In the genomic region with DNA sequence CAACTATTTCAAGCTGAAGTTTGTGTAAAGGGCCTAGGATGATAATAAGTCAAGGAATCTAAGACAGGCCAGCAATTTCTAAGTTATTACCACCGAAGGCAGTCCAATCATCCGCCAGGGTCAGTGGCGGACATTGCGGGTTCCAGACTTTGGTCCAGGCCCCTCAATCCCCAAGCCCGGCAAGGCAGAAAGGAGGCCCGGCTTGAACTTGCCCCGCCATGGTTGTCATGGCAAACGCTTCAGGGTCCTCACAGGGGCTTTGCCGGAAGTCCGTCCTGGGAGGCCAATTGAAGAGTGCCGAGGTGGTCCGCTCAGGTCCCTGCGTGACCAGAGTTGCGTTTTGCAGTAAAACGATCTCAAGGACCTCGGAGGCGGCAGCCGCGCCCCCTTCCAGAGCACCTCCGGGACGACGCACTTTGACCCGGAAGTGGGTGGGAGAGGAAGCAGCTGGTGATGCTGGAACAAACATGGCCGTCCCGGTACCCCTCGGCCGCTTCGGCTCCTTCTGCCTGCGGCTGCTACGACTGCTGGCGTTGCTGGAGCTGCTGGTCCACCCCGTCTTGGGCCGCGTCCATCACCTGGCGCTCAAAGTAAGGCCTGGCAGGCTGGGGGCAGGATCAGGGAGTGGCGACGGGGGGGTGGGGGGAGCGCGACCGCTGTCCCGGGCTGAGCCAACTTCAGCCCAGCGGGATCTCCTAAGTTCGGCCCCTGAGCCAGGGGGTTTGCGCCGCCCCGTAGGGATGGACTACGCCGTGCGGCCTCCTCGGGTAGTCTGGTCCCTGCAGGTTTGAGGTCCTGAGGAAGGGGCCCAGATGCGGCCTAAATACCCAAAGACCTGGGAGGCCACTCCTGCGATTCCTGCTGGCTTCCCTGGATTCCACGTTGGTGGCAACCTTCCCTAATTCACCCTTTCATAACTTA, we compare ENCODE assay signal across 8 mouse cellular contexts. TPM values are rescaled to one million over a fixed set of nuclear protein-coding genes. Genes with fewer than 3 reads are reported as not detected.
DNase-seq lines count a peak whose midpoint lies in the region; ATAC-seq lines count a peak whose summit lies in the region.

A gene (plus strand): TSS at position 425 of the 921 bp plus-strand sequence.

- peak within 1 kb of the TSS; percentile 75 for H3K4me2 ChIP-seq in hindbrain, embryonic 16.5 days (ENCODE audit: low read length)

- peak within 1 kb of the TSS; percentile 87 for H3K27ac ChIP-seq in hindbrain, embryonic 16.5 days (ENCODE audit: low read depth, low read length)

- no peaks in the 10 kb centered on the region for H3K27me3 ChIP-seq in hindbrain, embryonic 16.5 days (replicated peaks; ENCODE audit: control insufficient read depth, insufficient read depth, low read length)
- no peaks in the 10 kb centered on the region for H3K27me3 ChIP-seq in megakaryocyte, embryonic 14.5 days (replicated peaks)

- peak within 1 kb of the TSS; percentile 89 for H3K4me3 ChIP-seq in hindbrain, embryonic 16.5 days (ENCODE audit: low read length)
- H3K4me3 ChIP-seq in megakaryocyte, embryonic 14.5 days (replicated peaks) = peak within 1 kb of the TSS; percentile 98

- H3K9ac ChIP-seq in hindbrain, embryonic 16.5 days (ENCODE audit: low read depth, low read length) = peak within 1 kb of the TSS; percentile 91

- peak; percentile 96 for ATAC-seq in hindbrain, embryonic 16.5 days

- H3K9me3 ChIP-seq in hindbrain, embryonic 16.5 days (ENCODE audit: control insufficient read depth, low read length) = no peaks in the 10 kb centered on the region
- no peaks in the 10 kb centered on the region for H3K9me3 ChIP-seq in megakaryocyte, embryonic 14.5 days

- 0% methylated on average over 53 of the region's 53 CpGs for WGBS in hindbrain, embryonic 16.5 days

- peaks cover 9% of the 10 kb centered on the region; the same call in 1 of the 2 replicates for H3K36me3 ChIP-seq in hindbrain, embryonic 16.5 days (ENCODE audit: control insufficient read depth, insufficient read depth, low read length)
- peaks cover 47% of the 10 kb centered on the region for H3K36me3 ChIP-seq in megakaryocyte, embryonic 14.5 days (replicated peaks; ENCODE audit: low read length)

- peaks cover 19% of the 10 kb centered on the region for H3K4me1 ChIP-seq in hindbrain, embryonic 16.5 days (ENCODE audit: control insufficient read depth, insufficient read depth, low read depth, low read length)
- peaks cover 59% of the 10 kb centered on the region for H3K4me1 ChIP-seq in megakaryocyte, embryonic 14.5 days

- DNase-seq in WW6 (ENCODE audit: low read depth, low spot score) = peak; percentile 56
- DNase-seq in cerebellum, postnatal 36 days = peak; percentile 75 to 76
- DNase-seq in gastrocnemius, adult 18-20 months (ENCODE audit: low spot score) = peak; percentile 83
- DNase-seq in left cerebral cortex, adult 8-10 months (ENCODE audit: low spot score in 2 of 2) = peak; percentile 66 to 76
- DNase-seq in right cerebral cortex, postnatal 10 days (ENCODE audit: low spot score in 2 of 2) = peak; percentile 89 to 92
- DNase-seq in urinary bladder, postnatal 25 days (ENCODE audit: low spot score) = peak; percentile 81

RNA-seq across cellular contexts. Expression of the gene that starts here (rescaled TPM):
- total RNA-seq in gastrocnemius, adult 18-20 months (2021) = 10 to 100 TPM; 21.7 to 23.4 TPM
- polyA plus RNA-seq in hindbrain, embryonic 16.5 days (2015; fragmentation: Nextera tagmentation; extraction: Ambion mirVana) = 34.4 and 37.3 TPM in 2 replicates
- total RNA-seq in left cerebral cortex, adult 8-10 months (2022) = 10 to 100 TPM; 47.0 to 55.6 (median 48.1) TPM
- polyA plus RNA-seq in megakaryocyte, embryonic 14.5 days (2012; ENCODE audit: insufficient read depth, low replicate concordance) = 5.0 and 11.9 TPM in 2 replicates

Comparison
In these comparisons a context has a peak if more than half of its experiments do, and no peak if none do; other contexts are left out.
1. Peak in every context shown above with its lines: DNase-seq, ATAC-seq, H3K4me3 ChIP-seq and H3K27ac ChIP-seq.